Mouse (Mus musculus) liver, embryonic 15.5 days (tissue): ENCODE measurements around the gene Msi2. TPM values are rescaled to one million over a fixed set of nuclear protein-coding genes. Genes with fewer than 3 reads are reported as not detected.

Experiments
- ATAC-seq: fragments of 200-750 bp; cut with Nextera tagmentation; 2 replicates; pipeline ENCODE4 v1.8.0; 2017; ENCODE audit warnings: moderate number of reproducible peaks, mild to moderate bottlenecking, moderate library complexity; ENCODE audit not compliant: insufficient read depth
- H3K27ac ChIP-seq: fragments of 300-500 bp; sonication (generic); replicated peaks from 2 replicates; pipeline ENCODE4 v1.5.1; 2015; ENCODE audit warnings: mild to moderate bottlenecking, inconsistent platforms
- H3K27me3 ChIP-seq: fragments of 300-500 bp; sonication (generic); 2 replicates; pipeline ENCODE4 v1.6.1; 2015; ENCODE audit warnings: mild to moderate bottlenecking, inconsistent platforms
- H3K36me3 ChIP-seq: fragments of 300-500 bp; sonication (generic); replicated peaks from 2 replicates; pipeline ENCODE4 v1.6.1; 2015; ENCODE audit warnings: moderate library complexity, mild to moderate bottlenecking, inconsistent platforms
- H3K4me1 ChIP-seq: fragments of 300-500 bp; sonication (generic); replicated peaks from 2 replicates; pipeline ENCODE4 v1.6.1; 2015; ENCODE audit warnings: inconsistent platforms
- H3K4me2 ChIP-seq: fragments of 300-500 bp; sonication (generic); 2 replicates; pipeline ENCODE4 v1.6.1; 2015; ENCODE audit warnings: moderate library complexity, mild to moderate bottlenecking, inconsistent platforms
- H3K4me3 ChIP-seq: fragments of 300-500 bp; sonication (generic); replicated peaks from 2 replicates; pipeline ENCODE4 v1.5.1; 2015; ENCODE audit warnings: mild to moderate bottlenecking, inconsistent platforms
- H3K9ac ChIP-seq: fragments of 300-500 bp; sonication (generic); 2 replicates; pipeline ENCODE4 v1.6.1; 2015; ENCODE audit warnings: moderate library complexity, mild to moderate bottlenecking, inconsistent platforms
- H3K9me3 ChIP-seq: fragments of 300-500 bp; sonication (generic); replicated peaks from 2 replicates; pipeline ENCODE4 v1.6.1; 2016; ENCODE audit warnings: inconsistent platforms
- WGBS: fragments of 180-500 bp; shearing (Covaris S2); methylation state at CpG from one replicate; pipeline ENCODE4 v1.1.7; 2015; ENCODE audit warnings: mixed read lengths; ENCODE audit not compliant: insufficient replicate concordance; 5-methylcytosine and 5-hydroxymethylcytosine counted together
- polyA plus RNA-seq: library from polyadenylated mRNA; unstranded; fragments of >200 nt; fragmentation: Nextera tagmentation; extraction: Ambion mirVana; gene quantifications from 2 replicates; pipeline ENCODE4 v1.2.1, GENCODE M21; 2015

The Msi2 gene
- polyA plus RNA-seq, 1 experiment from 2014 or later = 3.1 TPM

GRCm38 (mm10) chr11:88447350-88447749 is 271.0 kb downstream of the Msi2 start:
- Histone ChIP-seq H3K27ac (no peak overlapping the region), H3K9me3 (no peaks in the 10 kb centered on the region), H3K9ac (no peak overlapping the region), H3K36me3 (0 out of 2 replicates have a peak, but pooled peaks cover 3% of the 10 kb centered on the region), H3K27me3 (no peaks in the 10 kb centered on the region), H3K4me1 (no peaks in the 10 kb centered on the region), H3K4me2 (no peak overlapping the region), H3K4me3 (no peak overlapping the region)
- 75% methylated on average over 11 of the region's 11 CpGs for WGBS
- no peak for ATAC-seq

GRCm38 (mm10) chr11:88443905-88444304 is 274.4 kb downstream of the Msi2 start:
- Histone ChIP-seq H3K4me3 (no peak overlapping the region), H3K9me3 (no peaks in the 10 kb centered on the region), H3K9ac (no peak overlapping the region), H3K27me3 (no peaks in the 10 kb centered on the region), H3K36me3 (0 out of 2 replicates have a peak, but pooled peaks cover 3% of the 10 kb centered on the region), H3K4me2 (no peak overlapping the region), H3K27ac (no peak overlapping the region), H3K4me1 (no peaks in the 10 kb centered on the region)
- WGBS = 84% methylated on average over 14 of the region's 14 CpGs
- ATAC-seq = no peak

- Histone ChIP-seq H3K4me3 (no peak overlapping the region), H3K4me1 (no peaks in the 10 kb centered on the region), H3K36me3 (0 out of 2 replicates have a peak, but pooled peaks cover 3% of the 10 kb centered on the region), H3K27ac (no peak overlapping the region), H3K9ac (no peak overlapping the region), H3K4me2 (no peak overlapping the region), H3K27me3 (no peaks in the 10 kb centered on the region), H3K9me3 (no peaks in the 10 kb centered on the region)
- WGBS = 80% methylated on average over 8 of the region's 8 CpGs
- no peak for ATAC-seq
Measured at GRCm38 (mm10) chr11:88443291-88443690, 275.0 kb downstream of the Msi2 start.

- Histone ChIP-seq H3K4me2 (no peak overlapping the region), H3K4me1 (no peaks in the 10 kb centered on the region), H3K9ac (no peak overlapping the region), H3K36me3 (0 out of 2 replicates have a peak, but pooled peaks cover under 1% of the 10 kb centered on the region), H3K4me3 (no peak overlapping the region), H3K27me3 (no peaks in the 10 kb centered on the region), H3K27ac (no peak overlapping the region), H3K9me3 (no peaks in the 10 kb centered on the region)
- ATAC-seq = no peak
- WGBS = 71% methylated on average over 12 of the region's 12 CpGs
Measured at GRCm38 (mm10) chr11:88441871-88442740, 276.2 kb downstream of the Msi2 start.

GRCm38 (mm10) chr11:88438659-88439058 is 279.7 kb downstream of the Msi2 start:
- H3K4me2 ChIP-seq = no peak overlapping the region
- no peaks in the 10 kb centered on the region for H3K9me3 ChIP-seq
- no peak for ATAC-seq
- H3K9ac ChIP-seq = no peak overlapping the region
- H3K27me3 ChIP-seq = no peaks in the 10 kb centered on the region
- 76% methylated on average over 3 of the region's 3 CpGs for WGBS
- no peak overlapping the region for H3K4me3 ChIP-seq
- H3K36me3 ChIP-seq = no peaks in the 10 kb centered on the region
- no peaks in the 10 kb centered on the region for H3K4me1 ChIP-seq
- H3K27ac ChIP-seq = no peak overlapping the region

- Histone ChIP-seq H3K27me3 (no peaks in the 10 kb centered on the region), H3K27ac (no peak overlapping the region), H3K9me3 (no peaks in the 10 kb centered on the region), H3K9ac (no peak overlapping the region), H3K4me2 (no peak overlapping the region), H3K36me3 (no peaks in the 10 kb centered on the region), H3K4me1 (no peaks in the 10 kb centered on the region), H3K4me3 (no peak overlapping the region)
- no peak for ATAC-seq
- 75% methylated on average over 2 of the region's 2 CpGs for WGBS
Measured at GRCm38 (mm10) chr11:88436596-88436995, 281.7 kb downstream of the Msi2 start.

GRCm38 (mm10) chr11:88435543-88435942 is 282.8 kb downstream of the Msi2 start:
- Histone ChIP-seq H3K9ac (no peak overlapping the region), H3K36me3 (no peaks in the 10 kb centered on the region), H3K4me3 (no peak overlapping the region), H3K9me3 (no peaks in the 10 kb centered on the region), H3K27ac (no peak overlapping the region), H3K4me2 (no peak overlapping the region), H3K27me3 (no peaks in the 10 kb centered on the region), H3K4me1 (no peaks in the 10 kb centered on the region)
- WGBS = 51% methylated on average over 6 of the region's 6 CpGs
- no peak for ATAC-seq

- WGBS = 77% methylated on average over 22 of the region's 22 CpGs
- Histone ChIP-seq H3K9ac (no peak overlapping the region), H3K4me1 (no peaks in the 10 kb centered on the region), H3K4me3 (no peak overlapping the region), H3K36me3 (no peaks in the 10 kb centered on the region), H3K27ac (no peak overlapping the region), H3K4me2 (no peak overlapping the region), H3K9me3 (no peaks in the 10 kb centered on the region), H3K27me3 (no peaks in the 10 kb centered on the region)
- no peak for ATAC-seq
Measured at GRCm38 (mm10) chr11:88431363-88432269, 286.7 kb downstream of the Msi2 start.

- Histone ChIP-seq H3K36me3 (no peaks in the 10 kb centered on the region), H3K4me3 (no peak overlapping the region), H3K9ac (no peak overlapping the region), H3K9me3 (no peaks in the 10 kb centered on the region), H3K27ac (no peak overlapping the region), H3K27me3 (no peaks in the 10 kb centered on the region), H3K4me1 (peaks cover 6% of the 10 kb centered on the region), H3K4me2 (no peak overlapping the region)
- 67% methylated on average over 8 of the region's 8 CpGs for WGBS
- ATAC-seq = no peak
Measured at GRCm38 (mm10) chr11:88430292-88430691, 288.0 kb downstream of the Msi2 start.

- no peaks in the 10 kb centered on the region for H3K27me3 ChIP-seq
- WGBS = 77% methylated on average over 6 of the region's 6 CpGs
- no peak overlapping the region for H3K27ac ChIP-seq
- H3K4me3 ChIP-seq = no peak overlapping the region
- H3K9ac ChIP-seq = no peak overlapping the region
- no peaks in the 10 kb centered on the region for H3K9me3 ChIP-seq
- ATAC-seq = no peak
- no peaks in the 10 kb centered on the region for H3K36me3 ChIP-seq
- no peak overlapping the region for H3K4me2 ChIP-seq
- peaks cover 9% of the 10 kb centered on the region for H3K4me1 ChIP-seq
Measured at GRCm38 (mm10) chr11:88429680-88430079, 288.6 kb downstream of the Msi2 start.

- H3K27ac ChIP-seq = no peak overlapping the region
- no peak overlapping the region for H3K4me2 ChIP-seq
- H3K9ac ChIP-seq = no peak overlapping the region
- H3K9me3 ChIP-seq = no peaks in the 10 kb centered on the region
- peak; percentile 31; the same call in 1 of the 2 replicates for ATAC-seq
- 36% methylated on average over 9 of the region's 9 CpGs for WGBS
- H3K4me3 ChIP-seq = no peak overlapping the region
- peaks cover 18% of the 10 kb centered on the region for H3K4me1 ChIP-seq
- no peaks in the 10 kb centered on the region for H3K27me3 ChIP-seq
- no peaks in the 10 kb centered on the region for H3K36me3 ChIP-seq
Measured at GRCm38 (mm10) chr11:88425631-88426101, 292.6 kb downstream of the Msi2 start.
